Mouse (Mus musculus) limb, embryonic 15.5 days (tissue): ENCODE measurements at regions not wholly inside any gene's neighbourhood (a gene's known extent, or its start where the extent isn't known, plus 50 kb on each side); places are given as distances from the start of the nearest gene placed in this dataset.
"Not testable (repeated sequence)": the region's sequence is repeated elsewhere in the genome, so short reads cannot be mapped to it uniquely, and the experiment has no call there.

Experiments used
- ATAC-seq: fragments of 200-750 bp; cut with Nextera tagmentation; 2 replicates; pipeline ENCODE4 v1.8.0; 2017; ENCODE audit warnings: low read depth, moderate TSS enrichment; ENCODE audit not compliant: insufficient number of reproducible peaks, low FRiP score, low TSS enrichment
- H3K27ac ChIP-seq: fragments of 300-500 bp; sonication (generic); 2 replicates; pipeline ENCODE4 v1.5.1; 2015; ENCODE audit warnings: moderate library complexity, mild to moderate bottlenecking, inconsistent platforms
- H3K27me3 ChIP-seq: fragments of 300-500 bp; sonication (generic); 2 replicates; pipeline ENCODE4 v1.6.1; 2015; ENCODE audit warnings: inconsistent platforms
- H3K36me3 ChIP-seq: fragments of 300-500 bp; sonication (generic); 2 replicates; pipeline ENCODE4 v1.6.1; 2015; ENCODE audit warnings: inconsistent platforms
- H3K4me1 ChIP-seq: fragments of 300-500 bp; sonication (generic); 2 replicates; pipeline ENCODE4 v1.6.1; 2015; ENCODE audit warnings: inconsistent platforms
- H3K4me2 ChIP-seq: fragments of 300-500 bp; sonication (generic); 2 replicates; pipeline ENCODE4 v1.6.1; 2015; ENCODE audit warnings: mild to moderate bottlenecking, inconsistent platforms
- H3K4me3 ChIP-seq: fragments of 300-500 bp; sonication (generic); 2 replicates; pipeline ENCODE4 v1.5.1; 2015; ENCODE audit warnings: mild to moderate bottlenecking, inconsistent platforms
- H3K9ac ChIP-seq: fragments of 300-500 bp; sonication (generic); 2 replicates; pipeline ENCODE4 v1.6.1; 2015; ENCODE audit warnings: inconsistent platforms
- H3K9me3 ChIP-seq: fragments of 300-500 bp; sonication (generic); 2 replicates; pipeline ENCODE4 v1.6.1; 2016; ENCODE audit warnings: inconsistent platforms
- WGBS: fragments of 180-500 bp; shearing (Covaris S2); methylation state at CpG from one replicate; pipeline ENCODE4 v1.1.7; 2015; 5-methylcytosine and 5-hydroxymethylcytosine counted together

DNA sequence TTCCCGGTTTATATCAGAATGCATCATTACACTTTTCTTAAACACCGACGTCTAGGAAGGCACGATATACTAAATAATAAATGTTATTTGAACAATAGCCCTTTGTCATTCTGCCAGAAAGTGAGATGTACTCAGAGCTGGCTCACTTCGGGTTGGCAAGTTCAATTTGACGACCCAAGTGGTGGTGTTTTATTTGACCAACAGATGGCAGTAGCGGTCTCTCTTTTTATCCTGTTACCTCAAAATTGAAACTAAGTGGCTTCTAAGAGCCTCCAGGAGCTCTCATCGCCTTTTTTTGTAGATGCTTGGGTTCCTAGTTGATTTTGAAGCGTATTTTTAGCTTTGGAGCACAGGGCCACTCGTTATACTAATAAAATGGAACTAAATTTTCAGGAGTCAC, 66.7 kb upstream of the Chmp2b start:
- Histone ChIP-seq H3K9ac (no peak overlapping the region), H3K27ac (no peak overlapping the region), H3K4me2 (0 out of 2 replicates have a peak overlapping the region, but pooled peaks have one; percentile 13), H3K4me1 (no peaks in the 10 kb centered on the region), H3K9me3 (no peaks in the 10 kb centered on the region), H3K27me3 (no peaks in the 10 kb centered on the region), H3K4me3 (no peak overlapping the region), H3K36me3 (no peaks in the 10 kb centered on the region)
- WGBS = 7% methylated on average over 10 of the region's 10 CpGs
- no peak for ATAC-seq

DNA sequence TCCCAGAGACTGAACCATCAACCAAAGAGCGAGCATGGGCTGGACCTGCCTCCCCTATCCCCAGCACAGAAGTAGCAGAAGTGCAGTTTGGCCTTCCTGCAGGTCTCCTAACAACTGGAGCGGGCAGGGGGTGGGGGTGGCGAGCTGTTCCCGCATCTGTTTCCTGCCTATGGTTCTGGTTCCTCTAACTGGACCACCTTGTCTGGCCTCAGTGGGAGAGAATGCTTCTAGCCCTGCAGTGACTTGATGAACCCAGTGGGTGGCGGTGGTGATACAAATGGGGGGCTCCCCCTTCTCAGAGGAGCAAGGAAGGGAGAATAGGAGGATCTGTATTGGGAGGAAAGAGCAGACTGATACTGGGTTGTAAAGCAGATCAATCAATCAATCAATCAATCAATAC, 69.2 kb upstream of the Chmp2b start:
- WGBS = 44% methylated on average over 5 of the region's 5 CpGs
- Histone ChIP-seq H3K9me3 (no peaks in the 10 kb centered on the region), H3K36me3 (no peaks in the 10 kb centered on the region), H3K4me2 (no peak overlapping the region), H3K27ac (no peak overlapping the region), H3K27me3 (no peaks in the 10 kb centered on the region), H3K4me1 (no peaks in the 10 kb centered on the region), H3K9ac (no peak overlapping the region), H3K4me3 (no peak overlapping the region)
- ATAC-seq = no peak

DNA sequence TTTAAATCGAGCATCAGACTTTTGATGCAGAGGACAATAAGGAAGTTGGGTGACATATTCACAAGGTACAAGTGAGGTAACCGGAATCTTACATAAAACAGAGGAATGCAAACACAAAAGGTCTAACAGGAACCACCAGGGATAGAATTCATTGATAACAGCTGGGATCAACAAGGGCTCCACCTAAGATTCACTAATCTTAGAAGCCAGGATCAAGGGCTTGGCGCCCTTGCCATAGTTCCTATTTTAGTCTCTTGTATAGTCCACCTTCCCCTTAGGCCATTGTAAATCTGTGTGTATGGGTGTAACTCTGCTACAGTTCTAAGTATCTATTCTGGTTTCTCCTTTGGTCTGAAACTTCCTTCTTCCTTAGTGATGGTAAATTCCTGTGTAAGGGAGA, 84.2 kb upstream of the Chmp2b start:
- not testable (repeated sequence) for H3K4me3 ChIP-seq, H3K9ac ChIP-seq, H3K9me3 ChIP-seq, H3K36me3 ChIP-seq, H3K4me1 ChIP-seq, H3K27me3 ChIP-seq, H3K27ac ChIP-seq, H3K4me2 ChIP-seq, ATAC-seq
- WGBS = 75% methylated on average over 3 of the region's 3 CpGs

DNA sequence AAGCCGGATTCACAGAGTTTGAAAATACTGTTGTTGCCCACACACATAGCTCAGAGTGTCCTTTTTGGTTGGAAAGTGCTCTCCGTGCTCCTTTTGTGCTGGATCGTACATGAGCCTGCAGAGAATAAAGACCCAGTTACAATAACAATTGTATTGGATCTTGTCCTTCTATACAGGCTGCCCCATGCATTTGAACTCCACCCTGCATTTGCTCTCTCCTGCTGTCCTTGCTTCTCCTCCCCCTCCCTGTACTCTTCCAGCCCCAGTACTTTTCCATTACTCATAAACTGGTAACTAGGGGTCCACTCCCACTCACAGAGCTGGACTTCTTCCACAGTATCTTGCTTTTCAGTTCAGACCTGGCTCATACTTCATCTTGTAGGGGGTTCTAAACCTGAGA, 86.5 kb upstream of the Chmp2b start:
- no peaks in the 10 kb centered on the region for H3K9me3 ChIP-seq
- no peaks in the 10 kb centered on the region for H3K36me3 ChIP-seq
- H3K4me1 ChIP-seq = no peaks in the 10 kb centered on the region
- no peak overlapping the region for H3K9ac ChIP-seq
- no peak overlapping the region for H3K4me2 ChIP-seq
- no peak overlapping the region for H3K27ac ChIP-seq
- WGBS = 86% methylated on average over 3 of the region's 3 CpGs
- ATAC-seq = no peak
- no peak overlapping the region for H3K4me3 ChIP-seq
- H3K27me3 ChIP-seq = no peaks in the 10 kb centered on the region

DNA sequence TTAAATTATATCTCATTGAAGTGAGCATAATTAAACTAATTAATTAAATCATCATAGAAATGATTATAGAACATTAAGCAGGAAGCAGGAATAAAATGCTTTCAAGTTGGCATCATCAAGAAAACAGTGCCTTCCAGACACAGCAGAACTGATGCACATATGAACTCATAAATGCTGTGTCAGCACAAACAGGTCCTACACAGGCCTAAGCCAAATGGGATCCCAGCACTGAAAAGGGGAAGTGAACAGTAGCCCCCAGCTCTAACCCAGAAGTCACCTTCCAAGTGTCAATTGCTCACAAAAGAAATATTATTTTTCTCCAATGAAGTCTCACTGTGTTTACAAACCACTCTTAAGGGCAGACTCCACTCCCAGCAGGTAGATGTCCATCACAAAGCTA, 93.0 kb upstream of the Chmp2b start:
- H3K9ac ChIP-seq = no peak overlapping the region
- no peak for ATAC-seq
- no peaks in the 10 kb centered on the region for H3K4me1 ChIP-seq
- no peak overlapping the region for H3K4me2 ChIP-seq
- no peaks in the 10 kb centered on the region for H3K27me3 ChIP-seq
- H3K4me3 ChIP-seq = no peak overlapping the region
- no peak overlapping the region for H3K27ac ChIP-seq
- H3K9me3 ChIP-seq = no peaks in the 10 kb centered on the region
- no peaks in the 10 kb centered on the region for H3K36me3 ChIP-seq

DNA sequence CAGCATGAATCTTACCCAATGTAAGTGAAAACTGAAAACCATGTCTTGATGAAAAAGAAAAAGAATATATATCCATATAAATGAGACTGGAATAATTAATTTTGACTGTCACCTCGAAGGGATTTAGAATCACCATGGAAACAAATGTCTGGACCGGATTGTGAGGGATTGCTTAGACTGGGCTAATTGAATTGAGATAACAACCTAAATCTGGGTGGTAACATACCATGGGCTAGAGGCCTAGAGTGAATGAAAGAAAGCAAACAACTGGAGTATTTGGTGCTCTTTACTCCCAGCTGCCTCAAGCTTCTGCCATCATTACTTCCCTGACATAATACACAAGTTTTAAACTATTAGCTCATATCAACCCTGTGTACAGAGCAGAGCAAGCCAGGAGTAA, 95.3 kb upstream of the Chmp2b start:
- WGBS = 60% methylated on average over 2 of the region's 2 CpGs
- H3K4me3 ChIP-seq = no peak overlapping the region

DNA sequence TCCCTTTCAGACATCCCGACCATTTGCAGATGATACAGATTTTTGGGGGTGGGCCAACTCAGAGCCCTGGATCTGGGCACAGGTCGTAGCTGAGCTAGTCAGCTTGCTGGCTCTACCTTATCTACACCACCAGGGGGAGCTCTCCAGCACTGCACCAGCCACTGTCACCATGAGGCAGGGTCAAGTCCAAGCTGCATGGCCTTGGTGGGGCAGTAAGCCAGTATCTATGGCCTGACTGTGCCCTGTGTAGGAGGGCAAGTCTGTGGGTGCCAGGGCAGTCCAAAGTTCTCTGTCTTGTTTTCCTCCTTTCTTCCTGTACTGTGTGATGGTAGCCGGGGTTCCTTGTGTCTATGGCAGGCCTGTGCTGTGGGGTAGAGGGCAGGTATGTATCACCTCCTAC, 102.3 kb upstream of the Chmp2b start:
- Histone ChIP-seq H3K27ac (no peak overlapping the region), H3K4me3 (no peak overlapping the region), H3K4me1 (peaks cover 4% of the 10 kb centered on the region; the same call in 1 of the 2 replicates), H3K9me3 (no peaks in the 10 kb centered on the region), H3K36me3 (no peaks in the 10 kb centered on the region), H3K9ac (no peak overlapping the region), H3K27me3 (no peaks in the 10 kb centered on the region), H3K4me2 (no peak overlapping the region)
- 70% methylated on average over 3 of the region's 3 CpGs for WGBS
- no peak for ATAC-seq

More for the DNA sequence above, 95.3 kb upstream of the Chmp2b start:
- Histone ChIP-seq H3K27ac (no peak overlapping the region), H3K4me2 (no peak overlapping the region), H3K27me3 (no peaks in the 10 kb centered on the region), H3K9me3 (no peaks in the 10 kb centered on the region), H3K9ac (no peak overlapping the region), H3K36me3 (no peaks in the 10 kb centered on the region), H3K4me1 (peaks cover 4% of the 10 kb centered on the region; the same call in 1 of the 2 replicates)
- no peak for ATAC-seq

DNA sequence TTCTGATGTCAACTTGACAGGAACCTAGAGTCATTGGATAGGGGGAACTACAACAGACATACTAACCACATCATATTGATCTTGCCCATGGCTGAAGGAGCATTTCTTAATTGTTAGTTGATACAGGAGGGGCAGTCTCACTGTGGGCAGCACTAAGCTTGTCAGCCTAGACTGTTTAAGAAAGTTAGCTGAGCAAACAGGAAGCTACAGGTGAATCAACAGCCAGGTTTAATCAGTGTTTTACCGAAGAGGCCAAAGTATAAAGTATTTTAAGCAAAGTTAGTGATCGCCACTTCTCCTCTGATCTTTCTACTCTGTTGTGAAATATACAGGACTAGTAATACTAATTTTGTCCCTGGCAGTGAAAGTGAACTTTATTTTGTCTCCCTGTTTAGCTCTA, 109.6 kb upstream of the Chmp2b start:
- Histone ChIP-seq H3K4me3 (no peak overlapping the region), H3K4me2 (no peak overlapping the region), H3K27me3 (no peaks in the 10 kb centered on the region), H3K9ac (no peak overlapping the region), H3K4me1 (no peaks in the 10 kb centered on the region), H3K36me3 (no peaks in the 10 kb centered on the region), H3K27ac (no peak overlapping the region), H3K9me3 (no peaks in the 10 kb centered on the region)
- no peak for ATAC-seq
- 88% methylated on average over 2 of the region's 2 CpGs for WGBS

DNA sequence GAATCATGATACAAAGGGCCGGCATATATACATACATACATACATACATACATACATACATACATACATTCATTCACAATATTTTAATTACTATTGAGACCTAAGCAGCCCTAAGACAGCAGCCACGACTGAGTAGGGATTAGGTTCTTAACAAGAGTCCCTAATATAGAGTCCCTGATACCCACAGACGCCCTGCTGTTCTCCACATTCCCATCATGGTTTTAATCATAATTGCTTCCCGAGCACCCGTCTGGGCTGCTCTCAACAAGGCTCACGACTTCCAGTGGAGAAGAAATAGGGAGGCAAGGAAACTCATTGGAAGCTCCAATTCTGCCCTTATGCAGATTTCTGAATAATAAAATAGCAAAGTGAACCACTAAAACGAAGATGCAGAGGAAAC, 120.6 kb upstream of the Chmp2b start:
- WGBS = 58% methylated on average over 7 of the region's 7 CpGs
- H3K36me3 ChIP-seq = no peaks in the 10 kb centered on the region
- no peak overlapping the region for H3K4me2 ChIP-seq
- no peaks in the 10 kb centered on the region for H3K27me3 ChIP-seq
- no peak overlapping the region for H3K27ac ChIP-seq
- no peaks in the 10 kb centered on the region for H3K4me1 ChIP-seq
- no peak overlapping the region for H3K4me3 ChIP-seq
- H3K9ac ChIP-seq = no peak overlapping the region
- ATAC-seq = no peak
- H3K9me3 ChIP-seq = no peaks in the 10 kb centered on the region

DNA sequence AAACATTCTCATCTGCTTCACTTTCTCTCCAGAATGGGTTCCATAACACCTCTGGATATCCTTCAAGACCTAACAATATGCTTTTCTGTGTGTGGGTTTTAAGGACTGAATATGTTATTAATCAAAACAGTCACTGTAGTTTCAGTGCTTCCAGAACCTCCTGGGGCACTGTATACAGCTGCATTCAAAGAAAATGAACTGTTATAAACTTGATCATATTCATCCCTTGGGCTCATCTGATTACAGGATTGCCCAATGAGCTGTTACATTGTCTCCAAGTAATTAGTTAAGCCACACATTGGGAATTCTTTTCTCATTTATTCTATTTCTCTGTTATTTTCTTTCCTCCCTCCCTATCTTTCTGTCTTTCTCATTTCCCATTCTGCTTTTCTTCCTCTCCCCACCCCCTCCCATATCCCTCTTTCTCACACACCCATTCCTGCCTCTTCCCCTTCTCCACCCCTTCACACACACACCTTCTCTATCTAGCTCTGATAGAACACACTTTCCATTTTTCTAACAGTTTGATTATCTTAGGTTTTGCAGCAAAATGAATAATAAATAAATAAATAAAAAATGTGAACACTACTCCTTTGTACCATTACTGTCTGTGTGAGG, 121.3 kb upstream of the Chmp2b start:
- H3K9me3 ChIP-seq = no peaks in the 10 kb centered on the region
- no peak overlapping the region for H3K4me3 ChIP-seq
- no peaks in the 10 kb centered on the region for H3K36me3 ChIP-seq
- no peak overlapping the region for H3K9ac ChIP-seq
- H3K27me3 ChIP-seq = no peaks in the 10 kb centered on the region
- ATAC-seq = no peak
- no peaks in the 10 kb centered on the region for H3K4me1 ChIP-seq
- H3K4me2 ChIP-seq = no peak overlapping the region
- no peak overlapping the region for H3K27ac ChIP-seq

DNA sequence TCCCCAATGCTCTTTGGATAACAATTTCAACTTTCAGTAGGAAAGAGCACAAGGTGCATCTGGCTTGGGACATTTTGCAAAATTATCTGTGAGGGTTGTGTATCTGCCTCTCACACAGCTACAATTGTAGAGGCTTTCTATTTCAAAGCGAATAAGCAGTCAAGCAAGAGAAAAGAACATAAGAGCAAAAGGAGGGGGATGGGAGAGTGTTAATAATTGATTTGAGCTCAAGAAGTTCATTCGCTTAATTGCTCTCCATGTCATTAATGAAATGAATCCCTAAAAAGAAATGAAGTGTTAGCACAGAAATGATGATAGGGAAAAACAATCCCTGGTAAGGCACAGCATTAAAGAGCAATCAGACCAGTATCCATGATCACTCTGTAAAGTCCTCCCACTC, 121.4 kb upstream of the Vgll3 start:
- Histone ChIP-seq H3K36me3 (no peaks in the 10 kb centered on the region), H3K27me3 (no peaks in the 10 kb centered on the region), H3K4me1 (no peaks in the 10 kb centered on the region), H3K4me2 (no peak overlapping the region), H3K27ac (no peak overlapping the region), H3K9me3 (no peaks in the 10 kb centered on the region), H3K9ac (no peak overlapping the region), H3K4me3 (no peak overlapping the region)
- 95% methylated on average over 2 of the region's 2 CpGs for WGBS
- no peak for ATAC-seq

DNA sequence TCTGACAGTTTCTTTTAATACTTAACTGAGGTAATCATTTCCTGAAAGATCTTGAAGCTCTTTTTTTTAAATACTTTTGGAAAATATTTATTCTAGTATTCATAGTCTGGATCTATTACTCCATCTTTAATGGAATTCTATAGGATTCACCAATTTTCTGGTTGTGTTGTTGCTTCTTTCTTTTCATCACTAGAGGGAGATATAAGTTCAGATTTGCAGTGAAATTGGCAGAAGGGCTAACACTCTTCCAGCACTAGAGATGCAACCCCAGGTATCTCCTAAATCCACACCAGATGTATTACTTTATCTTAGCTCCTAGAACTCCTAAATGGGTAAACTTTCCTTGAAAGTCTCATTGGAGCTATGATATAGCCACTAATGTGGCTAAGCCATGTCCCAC, 99.4 kb upstream of the Vgll3 start:
- Histone ChIP-seq H3K9ac (no peak overlapping the region), H3K27ac (no peak overlapping the region), H3K4me2 (no peak overlapping the region), H3K9me3 (no peaks in the 10 kb centered on the region), H3K27me3 (no peaks in the 10 kb centered on the region), H3K4me3 (no peak overlapping the region), H3K4me1 (no peaks in the 10 kb centered on the region), H3K36me3 (no peaks in the 10 kb centered on the region)
- ATAC-seq = no peak

DNA sequence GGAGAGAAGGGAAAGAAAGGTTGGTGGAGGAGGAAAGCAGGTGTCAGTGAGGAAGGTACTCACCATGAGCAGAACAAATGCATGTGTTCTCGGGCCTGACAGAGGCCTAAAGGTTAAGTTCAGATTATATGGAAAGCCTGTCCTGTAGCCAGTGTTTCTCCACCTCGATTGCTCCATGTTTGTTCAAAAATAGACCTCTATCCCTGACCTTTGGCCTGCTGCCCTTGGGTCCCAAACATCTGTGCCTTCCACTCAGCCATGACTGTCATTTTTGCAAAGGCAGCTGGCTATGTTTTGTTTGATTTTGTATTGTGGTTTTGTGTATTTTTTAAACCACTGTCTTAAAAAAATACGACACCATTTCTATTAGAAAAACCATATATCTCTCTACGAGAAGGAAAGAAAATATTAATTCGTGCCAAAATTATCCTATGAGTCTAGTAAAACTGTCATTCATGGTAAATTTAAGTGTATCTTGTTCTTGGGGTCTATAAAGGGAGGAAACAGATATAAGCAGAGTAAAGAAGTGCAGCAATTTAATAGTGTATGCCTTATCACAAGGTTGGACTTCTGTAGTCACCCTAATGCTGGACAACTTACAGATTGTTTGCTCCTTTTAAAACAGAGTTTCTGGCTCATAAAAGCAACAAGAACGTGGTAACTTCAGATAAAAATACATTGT, 96.1 kb upstream of the Vgll3 start:
- peaks cover 4% of the 10 kb centered on the region; the same call in 1 of the 2 replicates for H3K4me1 ChIP-seq
- H3K36me3 ChIP-seq = no peaks in the 10 kb centered on the region
- no peaks in the 10 kb centered on the region for H3K9me3 ChIP-seq
- 60% methylated on average over 6 of the region's 6 CpGs for WGBS
- H3K27ac ChIP-seq = no peak overlapping the region
- no peak for ATAC-seq
- no peaks in the 10 kb centered on the region for H3K27me3 ChIP-seq
- H3K4me3 ChIP-seq = no peak overlapping the region
- no peak overlapping the region for H3K9ac ChIP-seq
- H3K4me2 ChIP-seq = no peak overlapping the region
